ENCODE assay signal across 8 mouse cellular contexts in the genomic region with DNA sequence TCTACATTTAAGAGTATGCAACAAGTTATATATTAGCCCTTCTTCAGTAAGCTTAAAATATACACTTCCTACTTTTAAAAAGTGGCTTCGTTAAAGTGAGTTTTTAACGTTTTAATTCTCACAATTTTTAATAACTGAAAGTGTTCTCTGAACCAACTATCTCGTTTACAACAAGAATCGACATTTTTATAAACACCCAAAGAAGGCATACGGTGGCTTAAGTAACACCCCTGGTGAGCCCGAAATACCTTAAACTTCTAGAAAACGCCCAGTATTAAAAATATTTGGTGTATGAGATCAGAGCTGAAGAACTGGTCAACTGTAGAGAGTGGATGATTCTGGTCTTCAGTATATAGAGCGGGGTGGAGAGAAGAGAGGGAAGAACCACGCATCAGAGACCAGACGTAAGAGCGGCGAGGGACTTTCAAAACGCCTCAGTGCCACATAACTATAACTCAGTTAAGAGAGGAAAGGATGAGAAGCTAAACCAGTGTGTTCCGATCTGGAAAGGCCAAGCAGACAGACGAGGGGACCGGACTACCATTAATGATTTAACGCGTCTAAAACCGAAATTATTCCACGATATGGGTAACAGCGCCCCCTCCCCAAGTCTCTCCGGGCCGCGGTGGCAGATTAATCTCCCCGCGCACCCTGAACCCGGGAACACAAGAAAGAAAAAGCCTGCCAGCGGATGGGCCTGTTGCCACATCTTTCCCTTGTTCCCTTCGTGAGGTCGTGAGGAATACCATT. TPM values are rescaled to one million over a fixed set of nuclear protein-coding genes. Genes with fewer than 3 reads are reported as not detected.
DNase-seq lines count a peak whose midpoint lies in the region; ATAC-seq and TF ChIP-seq lines count a peak whose summit lies in the region.

No protein-coding gene starts in this region.

- DNase-seq in cerebellum, adult 11 months = peak; percentile 42
- DNase-seq in cerebellum, adult 9-11 months = no peak
- peak; percentile 6 for DNase-seq in ovary, postnatal 10 days (ENCODE audit: low spot score)
- DNase-seq in ovary, postnatal 36 days (ENCODE audit: low spot score) = no peak
- peak; percentile 54 for DNase-seq in kidney, postnatal 10 days
- DNase-seq in thymus, postnatal 36 days = peak; percentile 42 to 45

- peak overlapping the region; percentile 78 for H3K27ac ChIP-seq in embryonic fibroblast, embryonic 13.5 days (ENCODE audit: insufficient read depth, low read length)
- peak overlapping the region; percentile 90 for H3K27ac ChIP-seq in midbrain, embryonic 16.5 days (ENCODE audit: low read length)

- H3K9me3 ChIP-seq in midbrain, embryonic 16.5 days (replicated peaks; ENCODE audit: control insufficient read depth, low read length, poor library complexity, severe bottlenecking) = no peaks in the 10 kb centered on the region

- no peak for TF ChIP-seq CTCF in embryonic fibroblast, embryonic 13.5 days (IDR thresholded peaks at IDR 0.05; ENCODE audit: borderline replicate concordance, insufficient read depth, low read length)

- no peaks in the 10 kb centered on the region for H3K36me3 ChIP-seq in midbrain, embryonic 16.5 days (ENCODE audit: control insufficient read depth, insufficient read depth, low read length)

- ATAC-seq in midbrain, embryonic 16.5 days = no peak

- H3K4me1 ChIP-seq in embryonic fibroblast, embryonic 13.5 days (ENCODE audit: control insufficient read depth, insufficient read depth, low read length) = peaks cover 6% of the 10 kb centered on the region; the same call in 1 of the 2 replicates
- H3K4me1 ChIP-seq in midbrain, embryonic 16.5 days (ENCODE audit: control insufficient read depth, insufficient read depth, low read length) = peaks cover 17% of the 10 kb centered on the region

- 0 out of 2 replicates have a peak, but pooled peaks have one; percentile 33 for TF ChIP-seq POLR2A in embryonic fibroblast, embryonic 13.5 days (IDR thresholded peaks at IDR 0.05; ENCODE audit: low read depth, low read length)

- peak overlapping the region; percentile 64 for H3K4me2 ChIP-seq in midbrain, embryonic 16.5 days (ENCODE audit: low read length)

- under 1% methylated on average over 30 of the region's 30 CpGs for WGBS in midbrain, embryonic 16.5 days

- peak overlapping the region; percentile 81 for H3K4me3 ChIP-seq in embryonic fibroblast, embryonic 13.5 days (ENCODE audit: insufficient read depth, low read length)
- H3K4me3 ChIP-seq in midbrain, embryonic 16.5 days (ENCODE audit: low read depth, low read length) = peak overlapping the region; percentile 100

- H3K9ac ChIP-seq in midbrain, embryonic 16.5 days (ENCODE audit: low read depth, low read length) = peak overlapping the region; percentile 88

- no peaks in the 10 kb centered on the region for H3K27me3 ChIP-seq in midbrain, embryonic 16.5 days (ENCODE audit: control insufficient read depth, insufficient read depth, low read depth, low read length)

RNA-seq across cellular contexts. Expression of gene Nup153, which starts 1.3 kb away (rescaled TPM):
- polyA plus RNA-seq in embryonic fibroblast, embryonic 13.5 days (2011; ENCODE audit: insufficient read length, low read depth, missing spikeins) = 99.4 and 120 TPM in 2 replicates
- 19.1 and 19.8 TPM in 2 replicates for polyA plus RNA-seq in midbrain, embryonic 16.5 days (2015; fragmentation: Nextera tagmentation; extraction: Ambion mirVana)

RNA-seq across cellular contexts. Expression of gene Fam8a1, which starts 57.1 kb away (rescaled TPM):
- polyA plus RNA-seq in embryonic fibroblast, embryonic 13.5 days (2011; ENCODE audit: insufficient read length, low read depth, missing spikeins) = 92.8 and 94.2 TPM in 2 replicates
- polyA plus RNA-seq in midbrain, embryonic 16.5 days (2015; fragmentation: Nextera tagmentation; extraction: Ambion mirVana) = 19.6 and 22.3 TPM in 2 replicates

Comparison
In these comparisons a context has a peak if more than half of its experiments do, and no peak if none do; other contexts are left out.
1. DNase-seq: peak in cerebellum, adult 11 months (single experiment), ovary, postnatal 10 days (single experiment), kidney, postnatal 10 days (single experiment) and thymus, postnatal 36 days (2 of 2); none in cerebellum, adult 9-11 months (single experiment) and ovary, postnatal 36 days (single experiment).